Comparison of ENCODE assay signal across 9 mouse cellular contexts in the genomic region with DNA sequence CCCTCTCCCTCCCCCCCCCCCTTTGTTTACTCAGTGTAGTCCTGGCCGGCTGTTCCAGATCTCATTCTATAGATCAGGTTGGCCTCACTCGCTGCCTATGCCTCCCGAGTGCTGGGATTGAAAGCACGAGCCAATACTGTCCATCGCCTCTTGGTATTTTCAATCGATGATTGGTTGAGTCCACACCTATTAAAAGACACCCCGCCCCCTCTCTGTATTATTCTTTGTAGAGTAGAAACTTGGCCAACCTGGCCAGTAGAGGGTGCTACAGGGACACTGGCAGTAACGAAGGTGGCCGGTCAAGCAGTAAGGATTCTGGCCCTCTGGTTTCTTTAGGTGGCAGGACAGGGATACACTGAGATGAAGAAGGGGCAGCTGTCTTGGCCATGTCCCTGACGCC. TPM values are rescaled to one million over a fixed set of nuclear protein-coding genes. Genes with fewer than 3 reads are reported as not detected.
DNase-seq lines count a peak whose midpoint lies in the region; ATAC-seq and TF ChIP-seq lines count a peak whose summit lies in the region.
"Had no signal": no experiment of that assay in that cellular context is flagged by ENCODE, and none has a peak within 500 bp of the region (broad histone marks: within the 10 kb centered on the region; RNA-seq: fewer than 3 reads in every experiment).

No protein-coding gene starts in this region.

- TF ChIP-seq CTCF in gastrocnemius, adult 2 months (IDR thresholded peaks at IDR 0.05) = peak; percentile 67
- TF ChIP-seq CTCF in stomach, postnatal 0 days (IDR thresholded peaks at IDR 0.05; ENCODE audit: low read depth) = peak; percentile 83

- H3K4me2 ChIP-seq in embryonic facial prominence, embryonic 13.5 days = peak overlapping the region; percentile 21
- 0 out of 2 replicates have a peak overlapping the region, but pooled peaks have one; percentile 6 for H3K4me2 ChIP-seq in hindbrain, embryonic 13.5 days
- no peak overlapping the region for H3K4me2 ChIP-seq in limb, embryonic 11.5 days (ENCODE audit: low read depth, severe bottlenecking)
- 0 out of 2 replicates have a peak overlapping the region, but pooled peaks have one; percentile 12 for H3K4me2 ChIP-seq in midbrain, embryonic 13.5 days (replicated peaks)
- H3K4me2 ChIP-seq in stomach, postnatal 0 days (replicated peaks; ENCODE audit: low read depth) = no peak overlapping the region

- no peak overlapping the region for H3K4me3 ChIP-seq in gastrocnemius, adult 2 months
- no peak overlapping the region for H3K4me3 ChIP-seq in embryonic facial prominence, embryonic 13.5 days
- no peak overlapping the region for H3K4me3 ChIP-seq in hindbrain, embryonic 13.5 days
- H3K4me3 ChIP-seq in limb, embryonic 11.5 days (ENCODE audit: low read depth, low read length) = no peak overlapping the region
- no peak overlapping the region for H3K4me3 ChIP-seq in midbrain, embryonic 13.5 days (replicated peaks)
- no peak overlapping the region for H3K4me3 ChIP-seq in stomach, postnatal 0 days (ENCODE audit: low read depth, low read length)
- H3K4me3 ChIP-seq: myocyte had no signal

- peak; percentile 57 for DNase-seq in gastrocnemius, adult 2 months
- DNase-seq in gastrocnemius, postnatal 36 days = no peak
- peak; percentile 77 to 81 for DNase-seq in adrenal gland, postnatal 36 days
- peak; percentile 68 for DNase-seq in limb, embryonic 11.5 days (ENCODE audit: low spot score)
- peak; percentile 88 for DNase-seq in stomach, postnatal 0 days (ENCODE audit: low spot score)

- H3K27ac ChIP-seq in gastrocnemius, adult 2 months = no peak overlapping the region
- H3K27ac ChIP-seq in embryonic facial prominence, embryonic 13.5 days = no peak overlapping the region
- H3K27ac ChIP-seq in hindbrain, embryonic 13.5 days = no peak overlapping the region
- no peak overlapping the region for H3K27ac ChIP-seq in limb, embryonic 11.5 days (replicated peaks; ENCODE audit: low read depth, low read length)
- no peak overlapping the region for H3K27ac ChIP-seq in midbrain, embryonic 13.5 days
- no peak overlapping the region for H3K27ac ChIP-seq in stomach, postnatal 0 days (replicated peaks)

- H3K36me3 ChIP-seq in embryonic facial prominence, embryonic 13.5 days = no peaks in the 10 kb centered on the region
- H3K36me3 ChIP-seq in hindbrain, embryonic 13.5 days = no peaks in the 10 kb centered on the region
- H3K36me3 ChIP-seq in limb, embryonic 11.5 days (ENCODE audit: control insufficient read depth, insufficient read depth, low read length) = no peaks in the 10 kb centered on the region
- H3K36me3 ChIP-seq in midbrain, embryonic 13.5 days = no peaks in the 10 kb centered on the region
- H3K36me3 ChIP-seq in stomach, postnatal 0 days (ENCODE audit: control insufficient read depth, insufficient read depth, low read length) = no peaks in the 10 kb centered on the region

- WGBS in embryonic facial prominence, embryonic 13.5 days = 2% methylated on average over 10 of the region's 10 CpGs
- WGBS in hindbrain, embryonic 13.5 days = 4% methylated on average over 10 of the region's 10 CpGs
- 4% methylated on average over 10 of the region's 10 CpGs for WGBS in limb, embryonic 11.5 days
- WGBS in midbrain, embryonic 13.5 days = 5% methylated on average over 10 of the region's 10 CpGs
- WGBS in stomach, postnatal 0 days = 4% methylated on average over 10 of the region's 10 CpGs

- ATAC-seq in embryonic facial prominence, embryonic 13.5 days (ENCODE audit: insufficient number of reproducible peaks, insufficient read depth, low FRiP score, low TSS enrichment, low read depth) = no peak
- ATAC-seq in hindbrain, embryonic 13.5 days (ENCODE audit: low FRiP score) = no peak
- ATAC-seq in limb, embryonic 11.5 days (ENCODE audit: insufficient number of reproducible peaks, low FRiP score, low TSS enrichment, low read depth) = no peak
- ATAC-seq in midbrain, embryonic 13.5 days = no peak
- ATAC-seq in stomach, postnatal 0 days (ENCODE audit: low FRiP score, low TSS enrichment) = peak; percentile 91

- intact Hi-C loops in gastrocnemius, adult 2 months (cut with DNase I) = loop anchor here (5.0 kb wide), 1 partner anchor 112 kb away; no protein-coding TSS in a partner anchor
- intact Hi-C loops in gastrocnemius, postnatal 36 days (cut with DNase I) = loop anchor here (5.0 kb wide), 1 partner anchor 112 kb away; no protein-coding TSS in a partner anchor

- H3K9ac ChIP-seq in embryonic facial prominence, embryonic 13.5 days = no peak overlapping the region
- no peak overlapping the region for H3K9ac ChIP-seq in hindbrain, embryonic 13.5 days
- no peak overlapping the region for H3K9ac ChIP-seq in limb, embryonic 11.5 days (ENCODE audit: low read length)
- no peak overlapping the region for H3K9ac ChIP-seq in midbrain, embryonic 13.5 days (replicated peaks)
- no peak overlapping the region for H3K9ac ChIP-seq in stomach, postnatal 0 days (ENCODE audit: low read length)

- H3K27me3 ChIP-seq in embryonic facial prominence, embryonic 13.5 days = peaks cover 15% of the 10 kb centered on the region
- peaks cover 26% of the 10 kb centered on the region; the same call in 1 of the 2 replicates for H3K27me3 ChIP-seq in hindbrain, embryonic 13.5 days
- H3K27me3 ChIP-seq in limb, embryonic 11.5 days (ENCODE audit: control insufficient read depth, insufficient read depth, low read length) = no peaks in the 10 kb centered on the region
- H3K27me3 ChIP-seq in midbrain, embryonic 13.5 days = peaks cover 30% of the 10 kb centered on the region
- no peaks in the 10 kb centered on the region for H3K27me3 ChIP-seq in stomach, postnatal 0 days (ENCODE audit: control insufficient read depth, insufficient read depth, low read length)

- no peak for TF ChIP-seq EP300 in stomach, postnatal 0 days (optimal IDR thresholded peaks at IDR 0.05)

- no peaks in the 10 kb centered on the region for H3K9me3 ChIP-seq in embryonic facial prominence, embryonic 13.5 days
- no peaks in the 10 kb centered on the region for H3K9me3 ChIP-seq in hindbrain, embryonic 13.5 days
- no peaks in the 10 kb centered on the region for H3K9me3 ChIP-seq in limb, embryonic 11.5 days (ENCODE audit: control insufficient read depth, low read length)
- no peaks in the 10 kb centered on the region for H3K9me3 ChIP-seq in midbrain, embryonic 13.5 days
- H3K9me3 ChIP-seq in stomach, postnatal 0 days (ENCODE audit: control insufficient read depth, low read length) = no peaks in the 10 kb centered on the region

- H3K4me1 ChIP-seq in embryonic facial prominence, embryonic 13.5 days = peaks cover 8% of the 10 kb centered on the region; the same call in 1 of the 2 replicates
- peaks cover 8% of the 10 kb centered on the region; the same call in 1 of the 2 replicates for H3K4me1 ChIP-seq in hindbrain, embryonic 13.5 days (replicated peaks)
- H3K4me1 ChIP-seq in limb, embryonic 11.5 days (ENCODE audit: control insufficient read depth, insufficient read depth, low read length) = 0 out of 2 replicates have a peak, but pooled peaks cover 5% of the 10 kb centered on the region
- peaks cover 13% of the 10 kb centered on the region; the same call in 1 of the 2 replicates for H3K4me1 ChIP-seq in midbrain, embryonic 13.5 days (replicated peaks)
- H3K4me1 ChIP-seq in stomach, postnatal 0 days (replicated peaks; ENCODE audit: control insufficient read depth, insufficient read depth) = peaks cover 3% of the 10 kb centered on the region; the same call in 1 of the 2 replicates

RNA-seq across cellular contexts. Expression of gene Ifnl2, which starts 19.8 kb away (rescaled TPM):
- total RNA-seq in gastrocnemius, adult 2 months (2021) = not detected
- not detected for total RNA-seq in gastrocnemius, postnatal 36 days (2021)
- total RNA-seq in adrenal gland, postnatal 36 days (2021) = not detected
- polyA plus RNA-seq in embryonic facial prominence, embryonic 13.5 days (2015; fragmentation: Nextera tagmentation; extraction: Ambion mirVana) = not detected in 2 replicates
- not detected in 2 replicates for polyA plus RNA-seq in hindbrain, embryonic 13.5 days (2015; fragmentation: Nextera tagmentation; extraction: Ambion mirVana)
- not detected in 2 replicates for polyA plus RNA-seq in limb, embryonic 11.5 days (2014; fragmentation: Nextera tagmentation; extraction: Ambion mirVana)
- not detected in 2 replicates for polyA plus RNA-seq in midbrain, embryonic 13.5 days (2015; fragmentation: Nextera tagmentation; extraction: Ambion mirVana)
- not detected in 2 replicates for polyA plus RNA-seq in stomach, postnatal 0 days (2015; fragmentation: Nextera tagmentation; extraction: Ambion mirVana)
- polyA plus RNA-seq: myocyte had no signal

RNA-seq across cellular contexts. Expression of gene Ifnl3, which starts 32.2 kb away (rescaled TPM):
- not detected for total RNA-seq in gastrocnemius, adult 2 months (2021)
- total RNA-seq in gastrocnemius, postnatal 36 days (2021) = not detected
- not detected for total RNA-seq in adrenal gland, postnatal 36 days (2021)
- polyA plus RNA-seq in embryonic facial prominence, embryonic 13.5 days (2015; fragmentation: Nextera tagmentation; extraction: Ambion mirVana) = not detected in 2 replicates
- not detected in 2 replicates for polyA plus RNA-seq in hindbrain, embryonic 13.5 days (2015; fragmentation: Nextera tagmentation; extraction: Ambion mirVana)
- polyA plus RNA-seq in limb, embryonic 11.5 days (2014; fragmentation: Nextera tagmentation; extraction: Ambion mirVana) = not detected in 2 replicates
- not detected in 2 replicates for polyA plus RNA-seq in midbrain, embryonic 13.5 days (2015; fragmentation: Nextera tagmentation; extraction: Ambion mirVana)
- polyA plus RNA-seq in stomach, postnatal 0 days (2015; fragmentation: Nextera tagmentation; extraction: Ambion mirVana) = not detected in 2 replicates
- polyA plus RNA-seq: myocyte had no signal

RNA-seq across cellular contexts. Expression of gene Lrfn1, which starts 38.6 kb away (rescaled TPM):
- under 1 TPM; 0.14 to 0.18 TPM for total RNA-seq in gastrocnemius, adult 2 months (2021)
- under 1 TPM; 0.20 to 0.30 TPM for total RNA-seq in gastrocnemius, postnatal 36 days (2021)
- total RNA-seq in adrenal gland, postnatal 36 days (2021) = 10 to 100 TPM; 15.6 to 17.5 TPM
- polyA plus RNA-seq in embryonic facial prominence, embryonic 13.5 days (2015; fragmentation: Nextera tagmentation; extraction: Ambion mirVana) = 5.3 and 7.6 TPM in 2 replicates
- 11.3 and 11.8 TPM in 2 replicates for polyA plus RNA-seq in hindbrain, embryonic 13.5 days (2015; fragmentation: Nextera tagmentation; extraction: Ambion mirVana)
- 5.8 and 6.3 TPM in 2 replicates for polyA plus RNA-seq in limb, embryonic 11.5 days (2014; fragmentation: Nextera tagmentation; extraction: Ambion mirVana)
- polyA plus RNA-seq in midbrain, embryonic 13.5 days (2015; fragmentation: Nextera tagmentation; extraction: Ambion mirVana) = 9.1 and 11.8 TPM in 2 replicates
- polyA plus RNA-seq in stomach, postnatal 0 days (2015; fragmentation: Nextera tagmentation; extraction: Ambion mirVana) = 0.96 and 1.3 TPM in 2 replicates
- polyA plus RNA-seq: myocyte had no signal

RNA-seq across cellular contexts. Expression of gene Sycn, which starts 50.3 kb away (rescaled TPM):
- total RNA-seq in gastrocnemius, adult 2 months (2021) = not detected
- total RNA-seq in gastrocnemius, postnatal 36 days (2021) = not detected
- not detected for total RNA-seq in adrenal gland, postnatal 36 days (2021)
- polyA plus RNA-seq in embryonic facial prominence, embryonic 13.5 days (2015; fragmentation: Nextera tagmentation; extraction: Ambion mirVana) = not detected in 2 replicates
- polyA plus RNA-seq in hindbrain, embryonic 13.5 days (2015; fragmentation: Nextera tagmentation; extraction: Ambion mirVana) = not detected in 2 replicates
- not detected in 2 replicates for polyA plus RNA-seq in limb, embryonic 11.5 days (2014; fragmentation: Nextera tagmentation; extraction: Ambion mirVana)
- not detected in 2 replicates for polyA plus RNA-seq in midbrain, embryonic 13.5 days (2015; fragmentation: Nextera tagmentation; extraction: Ambion mirVana)
- polyA plus RNA-seq in stomach, postnatal 0 days (2015; fragmentation: Nextera tagmentation; extraction: Ambion mirVana) = 87.1 and 87.6 TPM in 2 replicates
- polyA plus RNA-seq: myocyte had no signal

RNA-seq across cellular contexts. Expression of gene Gmfg, which starts 53.2 kb away (rescaled TPM):
- total RNA-seq in gastrocnemius, adult 2 months (2021) = 1 to 10 TPM; 2.1 to 2.4 TPM
- total RNA-seq in gastrocnemius, postnatal 36 days (2021) = 1 to 10 TPM; 2.2 to 4.4 TPM
- total RNA-seq in adrenal gland, postnatal 36 days (2021) = 1 to 10 TPM; 6.7 to 8.1 TPM
- 9.9 and 13.4 TPM in 2 replicates for polyA plus RNA-seq in embryonic facial prominence, embryonic 13.5 days (2015; fragmentation: Nextera tagmentation; extraction: Ambion mirVana)
- 5.2 and 5.3 TPM in 2 replicates for polyA plus RNA-seq in hindbrain, embryonic 13.5 days (2015; fragmentation: Nextera tagmentation; extraction: Ambion mirVana)
- 5.8 and 7.5 TPM in 2 replicates for polyA plus RNA-seq in limb, embryonic 11.5 days (2014; fragmentation: Nextera tagmentation; extraction: Ambion mirVana)
- polyA plus RNA-seq in midbrain, embryonic 13.5 days (2015; fragmentation: Nextera tagmentation; extraction: Ambion mirVana) = 3.0 and 4.7 TPM in 2 replicates
- 18.9 and 23.1 TPM in 2 replicates for polyA plus RNA-seq in stomach, postnatal 0 days (2015; fragmentation: Nextera tagmentation; extraction: Ambion mirVana)
- polyA plus RNA-seq: myocyte had no signal

Comparison
In these comparisons a context has a peak if more than half of its experiments do, and no peak if none do; other contexts are left out.
1. DNase-seq: peak in gastrocnemius, adult 2 months (single experiment), adrenal gland, postnatal 36 days (2 of 2), limb, embryonic 11.5 days (single experiment) and stomach, postnatal 0 days (single experiment); none in gastrocnemius, postnatal 36 days (0 of 2).
2. H3K4me2 ChIP-seq: peak in embryonic facial prominence, embryonic 13.5 days (single experiment), hindbrain, embryonic 13.5 days (single experiment) and midbrain, embryonic 13.5 days (single experiment); none in limb, embryonic 11.5 days (single experiment) and stomach, postnatal 0 days (single experiment).